Mouse (Mus musculus): ENCODE measurements at regions not wholly inside any gene's neighbourhood (a gene's known extent, or its start where the extent isn't known, plus 50 kb on each side); places are given as distances from the start of the nearest gene placed in this dataset.

GRCm38 (mm10) chr8:18457470-18457869 lies 520.6 kb downstream of the Defb40 start:
- Histone ChIP-seq H3K4me3 (ENCODE audit: low read depth, low read length) (no peak overlapping the region), H3K4me2 (ENCODE audit: low read depth, severe bottlenecking) (no peak overlapping the region), H3K9me3 (ENCODE audit: control insufficient read depth, low read length) (no peaks in the 10 kb centered on the region), H3K27me3 (ENCODE audit: control insufficient read depth, insufficient read depth, low read length) (no peaks in the 10 kb centered on the region), H3K4me1 (ENCODE audit: control insufficient read depth, insufficient read depth, low read length) (no peaks in the 10 kb centered on the region), H3K36me3 (ENCODE audit: control insufficient read depth, insufficient read depth, low read length) (no peaks in the 10 kb centered on the region), H3K9ac (ENCODE audit: low read length) (no peak overlapping the region), H3K27ac (replicated peaks; ENCODE audit: low read depth, low read length) (no peak overlapping the region)
- ATAC-seq (ENCODE audit: insufficient number of reproducible peaks, low FRiP score, low TSS enrichment, low read depth) (no peak), DNase-seq (ENCODE audit: low spot score) (no peak)
- 87% methylated on average over 6 of the region's 6 CpGs for WGBS

DNA sequence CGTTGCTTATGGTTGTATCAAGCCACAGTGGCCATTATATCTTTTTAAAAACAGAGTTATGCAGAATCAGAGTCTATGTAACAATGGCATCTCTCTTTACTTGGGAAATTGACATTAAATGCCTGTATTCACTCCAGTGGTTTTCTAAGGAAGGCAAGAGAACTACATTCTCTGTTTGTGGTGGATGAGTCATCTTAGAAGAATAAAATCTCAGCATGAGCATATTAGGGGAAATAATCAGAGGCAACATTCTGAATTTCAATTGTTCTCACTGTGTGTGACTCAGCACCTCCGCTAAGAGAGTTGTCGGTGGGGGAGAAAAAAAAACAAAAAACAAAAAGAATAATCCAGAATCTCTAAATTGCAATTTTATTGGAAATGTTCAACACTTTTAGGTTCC lies 529.0 kb downstream of the Defb40 start:
- Histone ChIP-seq H3K9ac (ENCODE audit: low read length) (no peak overlapping the region), H3K9me3 (ENCODE audit: control insufficient read depth, low read length) (no peaks in the 10 kb centered on the region), H3K27me3 (ENCODE audit: control insufficient read depth, insufficient read depth, low read length) (no peaks in the 10 kb centered on the region), H3K36me3 (ENCODE audit: control insufficient read depth, insufficient read depth, low read length) (no peaks in the 10 kb centered on the region), H3K27ac (replicated peaks; ENCODE audit: low read depth, low read length) (no peak overlapping the region), H3K4me1 (ENCODE audit: control insufficient read depth, insufficient read depth, low read length) (no peaks in the 10 kb centered on the region), H3K4me3 (ENCODE audit: low read depth, low read length) (no peak overlapping the region), H3K4me2 (ENCODE audit: low read depth, severe bottlenecking) (no peak overlapping the region)
- DNase-seq (ENCODE audit: low spot score) (no peak), ATAC-seq (ENCODE audit: insufficient number of reproducible peaks, low FRiP score, low TSS enrichment, low read depth) (no peak)
- 91% methylated on average over 3 of the region's 3 CpGs for WGBS

- no peak for ATAC-seq (ENCODE audit: insufficient number of reproducible peaks, low FRiP score, low TSS enrichment, low read depth)
- WGBS: 76% methylated on average over 3 of the region's 3 CpGs
These were observed 535.8 kb downstream of the Defb40 start for GRCm38 (mm10) chr8:18442212-18442611.

GRCm38 (mm10) chr8:18422846-18423245 lies 555.2 kb downstream of the Defb40 start:
- H3K36me3 ChIP-seq (ENCODE audit: control insufficient read depth, insufficient read depth, low read length): no peaks in the 10 kb centered on the region
- H3K4me2 ChIP-seq (ENCODE audit: low read depth, severe bottlenecking): no peak overlapping the region
- H3K4me3 ChIP-seq (ENCODE audit: low read depth, low read length): no peak overlapping the region
- H3K27me3 ChIP-seq (ENCODE audit: control insufficient read depth, insufficient read depth, low read length): no peaks in the 10 kb centered on the region
- WGBS: 85% methylated on average over 5 of the region's 5 CpGs
- no peak overlapping the region for H3K27ac ChIP-seq (replicated peaks; ENCODE audit: low read depth, low read length)
- H3K9ac ChIP-seq (ENCODE audit: low read length): no peak overlapping the region
- H3K9me3 ChIP-seq (ENCODE audit: control insufficient read depth, low read length): no peaks in the 10 kb centered on the region
- DNase-seq (ENCODE audit: low spot score) (no peak), ATAC-seq (ENCODE audit: insufficient number of reproducible peaks, low FRiP score, low TSS enrichment, low read depth) (no peak)
- H3K4me1 ChIP-seq (ENCODE audit: control insufficient read depth, insufficient read depth, low read length): no peaks in the 10 kb centered on the region

More at GRCm38 (mm10) chr8:18442212-18442611, 535.8 kb downstream of the Defb40 start:
- Histone ChIP-seq H3K27ac (replicated peaks; ENCODE audit: low read depth, low read length) (no peak overlapping the region), H3K9ac (ENCODE audit: low read length) (no peak overlapping the region), H3K4me3 (ENCODE audit: low read depth, low read length) (no peak overlapping the region), H3K36me3 (ENCODE audit: control insufficient read depth, insufficient read depth, low read length) (no peaks in the 10 kb centered on the region), H3K4me2 (ENCODE audit: low read depth, severe bottlenecking) (no peak overlapping the region), H3K27me3 (ENCODE audit: control insufficient read depth, insufficient read depth, low read length) (no peaks in the 10 kb centered on the region), H3K9me3 (ENCODE audit: control insufficient read depth, low read length) (no peaks in the 10 kb centered on the region), H3K4me1 (ENCODE audit: control insufficient read depth, insufficient read depth, low read length) (no peaks in the 10 kb centered on the region)
- DNase-seq (ENCODE audit: low spot score): no peak

DNA sequence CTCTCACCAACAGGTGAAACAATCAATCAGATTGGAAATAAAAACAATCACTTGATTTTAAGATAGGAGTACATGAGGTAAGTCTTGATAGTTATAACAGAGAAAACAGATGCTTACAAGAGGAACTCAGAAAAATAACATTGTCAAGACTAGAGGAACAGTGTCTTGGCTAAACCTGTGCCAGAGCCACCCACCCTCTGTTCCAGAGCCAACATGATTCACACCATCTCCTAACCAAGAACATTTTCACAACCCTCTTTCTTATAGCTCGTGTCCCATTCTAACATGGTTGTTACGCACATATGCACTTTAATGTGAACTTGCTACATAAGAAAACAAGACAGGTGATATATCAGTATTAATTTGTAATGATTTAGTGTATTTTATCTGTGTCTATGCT lies 565.6 kb downstream of the Defb40 start:
- 86% methylated on average over 2 of the region's 2 CpGs for WGBS
- no peak for ATAC-seq (ENCODE audit: insufficient number of reproducible peaks, low FRiP score, low TSS enrichment, low read depth)
- H3K9me3 ChIP-seq (ENCODE audit: control insufficient read depth, low read length): no peaks in the 10 kb centered on the region

DNA sequence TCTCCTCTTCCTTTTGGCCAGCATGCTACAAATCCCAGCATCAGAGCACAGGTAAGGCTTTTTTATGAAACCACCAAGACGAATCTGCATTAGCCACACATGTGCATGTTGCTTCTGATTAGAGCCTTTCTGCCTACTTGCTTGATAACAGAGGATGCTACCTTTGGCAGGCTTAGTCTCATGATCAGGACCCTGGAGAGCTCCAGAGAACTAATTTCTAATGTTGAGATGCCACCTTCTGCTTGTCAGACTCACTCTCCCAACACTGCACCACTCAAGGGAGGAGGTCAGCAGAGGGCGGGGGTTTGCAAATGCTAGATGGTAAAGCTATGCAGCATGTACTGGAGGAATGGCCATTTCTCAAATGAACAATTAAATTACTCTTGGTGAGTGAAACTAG lies 571.6 kb downstream of the Defb40 start:
- no peaks in the 10 kb centered on the region for H3K36me3 ChIP-seq (ENCODE audit: control insufficient read depth, insufficient read depth, low read length)
- DNase-seq (ENCODE audit: low spot score): peak; percentile 43
- H3K9me3 ChIP-seq (ENCODE audit: control insufficient read depth, low read length): no peaks in the 10 kb centered on the region
- no peak overlapping the region for H3K9ac ChIP-seq (ENCODE audit: low read length)
- H3K4me1 ChIP-seq (ENCODE audit: control insufficient read depth, insufficient read depth, low read length): no peaks in the 10 kb centered on the region
- ATAC-seq (ENCODE audit: insufficient number of reproducible peaks, low FRiP score, low TSS enrichment, low read depth): no peak
- 59% methylated on average over 2 of the region's 2 CpGs for WGBS
- no peak overlapping the region for H3K4me3 ChIP-seq (ENCODE audit: low read depth, low read length)
- no peaks in the 10 kb centered on the region for H3K27me3 ChIP-seq (ENCODE audit: control insufficient read depth, insufficient read depth, low read length)
- no peak overlapping the region for H3K4me2 ChIP-seq (ENCODE audit: low read depth, severe bottlenecking)
- H3K27ac ChIP-seq (replicated peaks; ENCODE audit: low read depth, low read length): no peak overlapping the region

More for the DNA sequence above, 565.6 kb downstream of the Defb40 start:
- Histone ChIP-seq H3K9ac (ENCODE audit: low read length) (no peak overlapping the region), H3K27me3 (ENCODE audit: control insufficient read depth, insufficient read depth, low read length) (no peaks in the 10 kb centered on the region), H3K27ac (replicated peaks; ENCODE audit: low read depth, low read length) (no peak overlapping the region), H3K4me1 (ENCODE audit: control insufficient read depth, insufficient read depth, low read length) (no peaks in the 10 kb centered on the region), H3K4me2 (ENCODE audit: low read depth, severe bottlenecking) (no peak overlapping the region), H3K36me3 (ENCODE audit: control insufficient read depth, insufficient read depth, low read length) (no peaks in the 10 kb centered on the region), H3K4me3 (ENCODE audit: low read depth, low read length) (no peak overlapping the region)
- DNase-seq (ENCODE audit: low spot score): no peak

GRCm38 (mm10) chr8:18388353-18388752 lies 589.7 kb downstream of the Defb40 start:
- Histone ChIP-seq H3K4me2 (ENCODE audit: low read depth, severe bottlenecking) (no peak overlapping the region), H3K27me3 (ENCODE audit: control insufficient read depth, insufficient read depth, low read length) (no peaks in the 10 kb centered on the region), H3K9me3 (ENCODE audit: control insufficient read depth, low read length) (no peaks in the 10 kb centered on the region), H3K27ac (replicated peaks; ENCODE audit: low read depth, low read length) (no peak overlapping the region), H3K4me1 (ENCODE audit: control insufficient read depth, insufficient read depth, low read length) (no peaks in the 10 kb centered on the region), H3K36me3 (ENCODE audit: control insufficient read depth, insufficient read depth, low read length) (no peaks in the 10 kb centered on the region), H3K4me3 (ENCODE audit: low read depth, low read length) (no peak overlapping the region), H3K9ac (ENCODE audit: low read length) (no peak overlapping the region)
- 4% methylated on average over 5 of the region's 5 CpGs for WGBS
- ATAC-seq (ENCODE audit: insufficient number of reproducible peaks, low FRiP score, low TSS enrichment, low read depth): 0 out of 2 replicates have a peak, but pooled peaks have one; percentile 44
- DNase-seq (ENCODE audit: low spot score): peak; percentile 76

- no peaks in the 10 kb centered on the region for H3K36me3 ChIP-seq (ENCODE audit: control insufficient read depth, insufficient read depth, low read length)
- 9% methylated on average over 3 of the region's 3 CpGs for WGBS
- DNase-seq (ENCODE audit: low spot score) (no peak), ATAC-seq (ENCODE audit: insufficient number of reproducible peaks, low FRiP score, low TSS enrichment, low read depth) (no peak)
- no peaks in the 10 kb centered on the region for H3K9me3 ChIP-seq (ENCODE audit: control insufficient read depth, low read length)
- no peak overlapping the region for H3K4me2 ChIP-seq (ENCODE audit: low read depth, severe bottlenecking)
- no peak overlapping the region for H3K9ac ChIP-seq (ENCODE audit: low read length)
- H3K4me3 ChIP-seq (ENCODE audit: low read depth, low read length): no peak overlapping the region
- no peaks in the 10 kb centered on the region for H3K27me3 ChIP-seq (ENCODE audit: control insufficient read depth, insufficient read depth, low read length)
- H3K4me1 ChIP-seq (ENCODE audit: control insufficient read depth, insufficient read depth, low read length): no peaks in the 10 kb centered on the region
- no peak overlapping the region for H3K27ac ChIP-seq (replicated peaks; ENCODE audit: low read depth, low read length)
These were observed 596.4 kb downstream of the Defb40 start for GRCm38 (mm10) chr8:18381615-18382178.

DNA sequence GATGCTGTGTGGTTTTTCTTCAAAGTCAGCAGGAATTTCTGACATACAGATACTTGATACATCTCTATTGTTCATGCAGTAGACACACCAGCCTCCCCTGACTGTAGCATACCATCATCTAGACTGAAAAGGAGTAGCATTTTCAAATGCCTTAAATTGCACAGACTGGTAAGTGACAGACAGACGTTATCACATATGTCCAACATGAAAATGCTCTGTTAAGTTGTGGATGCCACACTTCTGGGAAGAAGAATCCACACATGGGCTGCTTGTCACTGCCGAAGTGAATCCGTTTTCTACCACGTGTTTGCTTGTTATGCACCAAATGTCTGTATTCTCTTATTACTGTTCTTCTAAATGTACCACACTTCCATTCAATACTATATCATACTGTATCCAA lies 629.3 kb downstream of the Defb40 start:
- DNase-seq (ENCODE audit: low spot score) (no peak), ATAC-seq (ENCODE audit: insufficient number of reproducible peaks, low FRiP score, low TSS enrichment, low read depth) (no peak)
- Histone ChIP-seq H3K4me2 (ENCODE audit: low read depth, severe bottlenecking) (no peak overlapping the region), H3K27ac (replicated peaks; ENCODE audit: low read depth, low read length) (no peak overlapping the region), H3K36me3 (ENCODE audit: control insufficient read depth, insufficient read depth, low read length) (no peaks in the 10 kb centered on the region), H3K27me3 (ENCODE audit: control insufficient read depth, insufficient read depth, low read length) (no peaks in the 10 kb centered on the region), H3K9me3 (ENCODE audit: control insufficient read depth, low read length) (no peaks in the 10 kb centered on the region), H3K4me3 (ENCODE audit: low read depth, low read length) (no peak overlapping the region), H3K4me1 (ENCODE audit: control insufficient read depth, insufficient read depth, low read length) (no peaks in the 10 kb centered on the region), H3K9ac (ENCODE audit: low read length) (no peak overlapping the region)
- 92% methylated on average over 4 of the region's 4 CpGs for WGBS
